Mouse (Mus musculus) right cerebral cortex, postnatal 4 days (tissue): ENCODE measurements around the gene Gm11559.
"Not testable (repeated sequence)": the region's sequence is repeated elsewhere in the genome, so short reads cannot be mapped to it uniquely, and the experiment has no call there.

Source experiments
- DNase-seq: peaks from one replicate; pipeline ENCODE4 v3.0.0-alpha.2; 2022

The Gm11559 gene

DNA sequence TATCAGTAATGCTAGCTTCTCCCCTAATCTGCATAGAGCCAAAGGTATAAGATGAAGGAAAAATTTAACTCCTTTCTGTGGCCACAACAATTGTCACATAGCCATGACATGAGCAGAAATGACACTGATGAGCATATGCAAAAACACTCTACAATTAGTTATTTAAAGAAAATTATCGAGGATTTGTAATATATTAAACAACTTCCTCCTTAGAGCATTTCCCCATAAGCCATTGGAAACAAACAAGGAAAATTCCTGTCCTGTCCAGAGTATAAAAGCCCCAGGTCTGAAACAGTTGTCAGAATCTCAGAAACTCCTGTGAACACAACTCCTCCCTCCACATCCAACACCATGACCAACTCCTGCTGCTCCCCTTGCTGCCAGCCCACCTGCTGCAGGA lies at the start of gene Gm11559:
Gene Gm11559, plus strand, starts transcription at position 301 of the 400 bp plus-strand sequence.
- DNase-seq: not testable (repeated sequence)

DNA sequence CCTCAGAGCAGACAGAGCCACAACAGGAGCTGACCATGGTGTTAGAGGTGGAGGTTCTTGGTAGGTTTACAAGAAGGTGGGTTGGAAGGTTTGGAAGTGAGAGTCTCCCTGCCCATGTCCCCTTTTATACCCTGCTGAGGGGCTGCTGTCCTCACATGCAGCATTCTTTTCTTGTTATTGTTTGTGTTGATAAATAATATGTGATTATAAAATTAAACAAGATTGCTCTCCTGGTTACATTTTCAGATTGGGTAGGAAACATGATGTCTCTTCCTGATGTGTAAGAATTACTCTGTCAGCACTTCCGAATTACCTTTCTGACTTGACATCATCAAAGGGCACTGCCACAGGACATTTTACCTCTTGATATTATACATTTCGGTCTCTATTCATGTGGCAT lies 48.7 kb upstream of the Gm11559 start, which contains the start of gene Gm11564:
Gene Gm11564, minus strand, starts transcription at position 101 of the 400 bp plus-strand sequence.
- DNase-seq: not testable (repeated sequence)

DNA sequence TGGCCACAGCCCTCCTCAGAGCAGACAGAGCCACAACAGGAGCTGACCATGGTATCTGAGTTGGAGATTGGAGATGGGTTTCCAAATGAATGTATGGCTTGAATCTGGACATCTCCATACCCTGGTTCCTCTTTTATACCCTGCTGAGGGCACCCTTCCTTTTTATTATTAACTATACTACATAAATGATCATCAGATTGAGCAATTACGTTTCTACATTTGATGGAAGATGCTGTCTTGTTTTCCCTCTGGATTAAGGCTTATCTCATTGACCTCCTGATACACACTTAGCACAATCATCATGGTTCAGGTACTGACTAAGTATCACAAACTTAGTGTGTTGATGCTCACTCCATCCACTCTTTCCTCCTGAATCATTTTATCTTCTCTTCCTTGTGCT lies 26.3 kb upstream of the Gm11559 start, which contains the start of gene 2300003K06Rik:
Gene 2300003K06Rik, minus strand, starts transcription at position 101 of the 400 bp plus-strand sequence.
- no peak for DNase-seq

DNA sequence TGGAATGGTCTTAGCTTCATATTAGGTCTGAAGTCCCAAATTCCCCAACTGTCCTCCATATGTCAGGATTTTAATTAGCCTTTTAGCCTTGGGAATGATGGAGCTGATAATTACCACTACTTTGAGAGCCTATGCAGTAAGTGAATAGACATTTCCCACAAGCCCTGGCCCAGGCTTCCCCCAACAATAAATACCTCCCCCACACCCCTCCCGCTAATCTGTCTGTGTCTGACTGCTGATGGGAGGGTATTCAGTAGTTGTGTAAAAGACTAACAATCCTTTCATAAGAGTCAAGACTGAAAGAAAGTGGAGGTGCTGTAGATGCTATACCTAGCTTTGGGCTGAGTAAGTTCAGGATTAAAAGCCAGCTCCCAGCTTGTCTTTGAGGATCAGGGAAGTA lies 22.1 kb upstream of the Gm11559 start:
- no peak for DNase-seq

DNA sequence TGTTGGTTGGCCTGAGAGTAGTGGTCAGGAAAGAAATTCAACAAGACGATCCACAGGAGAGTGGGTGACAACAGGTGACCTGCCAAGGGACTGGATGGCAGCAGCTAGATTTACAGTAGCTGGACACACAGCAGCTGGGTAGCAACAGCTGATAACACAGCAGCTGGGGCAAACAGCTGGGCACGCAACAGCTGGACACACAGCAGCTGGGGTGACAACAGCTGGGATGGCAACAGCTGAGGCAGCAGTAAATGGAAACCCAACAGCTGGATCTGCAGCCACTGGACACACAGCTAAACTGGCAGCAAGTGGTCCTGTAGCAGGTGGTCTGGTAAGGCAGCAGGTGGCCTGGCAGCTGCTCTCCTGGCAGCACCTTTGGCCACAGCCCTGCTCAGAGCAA lies 17.5 kb upstream of the Gm11559 start:
- DNase-seq: no peak

DNA sequence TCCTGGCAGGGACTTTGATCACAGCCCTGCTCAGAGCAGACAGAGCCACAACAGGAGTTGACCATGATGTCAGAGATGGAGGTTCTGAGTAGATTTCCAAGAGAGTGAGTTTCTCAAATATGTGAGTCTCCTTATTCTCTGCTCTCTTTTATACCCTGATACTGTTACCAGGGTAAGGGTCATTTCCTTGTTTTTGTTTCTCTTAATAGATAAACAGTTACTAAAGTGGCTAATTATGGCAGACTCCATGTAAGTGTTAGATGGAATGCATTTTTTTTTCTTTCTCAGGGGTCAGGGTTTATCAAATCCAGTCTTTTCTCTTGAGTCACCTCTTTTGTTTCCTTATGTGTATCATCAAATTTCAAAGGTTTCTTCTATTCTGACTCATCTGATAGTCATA lies 12.8 kb upstream of the Gm11559 start, which contains the start of gene Krtap4-16:
Gene Krtap4-16, minus strand, starts transcription at position 101 of the 400 bp plus-strand sequence.
- DNase-seq: no peak

DNA sequence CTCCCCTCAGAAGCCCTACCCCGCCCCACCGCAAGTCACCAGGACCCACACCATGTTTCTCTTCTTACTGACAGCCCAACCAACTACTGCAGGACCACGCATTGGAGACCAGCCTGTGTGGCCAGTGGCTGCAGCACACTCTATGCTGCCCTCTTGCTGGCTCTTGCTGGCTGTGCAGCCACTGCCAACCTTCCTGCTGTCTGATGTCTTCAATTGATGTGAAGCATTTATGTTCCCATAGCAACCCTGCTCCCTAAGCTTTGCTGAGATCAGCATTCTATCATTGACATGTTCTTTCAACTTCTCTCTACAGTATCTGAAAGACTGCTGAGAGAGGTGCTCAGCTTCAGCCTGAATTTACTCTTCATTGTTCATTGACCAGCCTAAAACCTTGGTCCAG lies 10.2 kb upstream of the Gm11559 start:
- DNase-seq: peak; percentile 7

DNA sequence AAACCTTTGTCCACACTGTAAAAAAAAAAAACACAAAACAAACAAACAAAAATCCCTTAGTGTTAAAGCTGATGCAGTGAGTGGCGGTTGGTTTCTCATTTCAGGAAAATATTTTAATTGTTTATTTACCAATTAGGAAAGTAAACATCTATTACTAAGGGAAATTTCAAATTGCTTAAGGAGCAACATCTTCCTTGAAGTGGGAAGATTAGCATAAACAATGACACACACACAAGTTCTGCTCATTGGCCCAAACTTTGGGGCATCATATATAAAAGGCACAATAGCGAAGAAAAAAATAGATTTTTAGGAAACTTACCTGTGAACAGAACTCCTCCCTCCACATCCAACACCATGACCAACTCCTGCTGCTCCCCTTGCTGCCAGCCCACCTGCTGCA lies 6.7 kb upstream of the Gm11559 start, which contains the start of gene Gm11568:
Gene Gm11568, plus strand, starts transcription at position 301 of the 400 bp plus-strand sequence.
- DNase-seq: no peak

DNA sequence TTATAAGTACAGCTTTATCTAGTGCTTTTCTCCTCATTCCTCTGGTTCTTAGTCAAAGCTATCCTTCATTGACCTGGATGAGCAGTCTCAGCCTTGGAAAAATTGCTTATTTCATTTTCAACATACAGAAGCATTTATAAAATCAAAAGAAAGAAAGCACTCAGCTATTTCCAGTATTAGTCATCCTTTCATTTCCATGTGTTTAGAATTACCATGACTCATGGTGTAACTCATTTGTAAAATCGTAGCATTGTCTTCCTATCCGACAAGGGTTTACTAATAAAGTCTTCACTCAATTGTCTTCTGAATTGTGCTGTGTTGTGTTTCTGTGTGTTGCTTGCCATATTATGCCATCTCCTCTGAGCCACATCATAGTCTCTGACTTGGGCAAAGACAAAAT lies 5.5 kb upstream of the Gm11559 start:
- no peak for DNase-seq

DNA sequence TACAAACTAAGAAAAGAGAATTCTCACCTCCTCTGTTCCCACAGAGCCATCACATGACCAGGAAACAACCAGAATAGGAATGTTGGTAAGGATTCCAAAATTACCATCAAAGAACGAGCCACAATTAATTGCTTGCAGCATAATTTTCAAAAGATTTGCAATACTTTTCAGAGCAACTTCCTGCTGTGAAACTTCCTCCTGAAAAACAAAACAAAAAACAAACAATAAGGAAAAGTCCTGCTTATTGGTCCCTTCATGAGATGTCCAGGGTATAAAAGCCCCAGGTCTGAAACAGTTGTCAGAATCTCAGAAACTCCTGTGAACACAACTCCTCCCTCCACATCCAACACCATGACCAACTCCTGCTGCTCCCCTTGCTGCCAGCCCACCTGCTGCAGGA lies 8.8 kb downstream of the Gm11559 start, which contains the start of gene Krtap9-1:
Gene Krtap9-1, plus strand, starts transcription at position 301 of the 400 bp plus-strand sequence.
- DNase-seq: not testable (repeated sequence)

DNA sequence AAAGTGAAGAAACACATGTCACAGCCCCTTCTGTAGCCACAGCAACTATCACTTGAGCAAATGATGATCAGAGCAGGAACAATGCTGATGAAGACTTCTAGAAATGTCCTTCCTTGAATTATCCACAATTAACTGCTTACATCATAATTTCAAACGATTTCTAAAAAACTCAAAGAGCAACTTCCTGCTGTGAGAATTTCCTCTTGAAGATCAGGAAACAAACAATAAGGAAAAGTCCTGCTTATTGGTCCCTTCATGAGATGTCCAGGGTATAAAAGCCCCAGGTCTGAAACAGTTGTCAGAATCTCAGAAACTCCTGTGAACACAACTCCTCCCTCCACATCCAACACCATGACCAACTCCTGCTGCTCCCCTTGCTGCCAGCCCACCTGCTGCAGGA lies 14.6 kb downstream of the Gm11559 start, which contains the start of gene Gm11567:
Gene Gm11567, plus strand, starts transcription at position 301 of the 400 bp plus-strand sequence.
- not testable (repeated sequence) for DNase-seq

DNA sequence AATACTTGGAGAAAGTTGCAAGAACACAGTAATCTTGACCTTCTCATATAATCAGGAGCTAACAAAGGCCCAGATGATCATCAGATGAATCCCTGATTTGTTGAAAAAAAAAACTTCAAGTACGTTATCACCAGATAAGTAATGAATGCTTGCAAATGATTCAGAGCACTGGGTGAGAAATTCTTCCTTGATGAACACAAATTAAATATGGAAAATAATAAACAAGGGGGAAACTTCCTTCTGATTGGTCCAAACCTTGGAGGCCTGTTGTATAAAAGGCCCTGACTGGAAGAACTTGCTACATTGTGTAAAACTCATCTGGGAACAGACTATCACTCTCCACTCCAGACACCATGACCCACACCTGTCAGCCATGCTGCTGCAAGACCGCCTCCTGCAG lies 43.3 kb downstream of the Gm11559 start, which contains the start of gene Krtap31-1:
Gene Krtap31-1, plus strand, starts transcription at position 301 of the 400 bp plus-strand sequence.
- no peak for DNase-seq

DNA sequence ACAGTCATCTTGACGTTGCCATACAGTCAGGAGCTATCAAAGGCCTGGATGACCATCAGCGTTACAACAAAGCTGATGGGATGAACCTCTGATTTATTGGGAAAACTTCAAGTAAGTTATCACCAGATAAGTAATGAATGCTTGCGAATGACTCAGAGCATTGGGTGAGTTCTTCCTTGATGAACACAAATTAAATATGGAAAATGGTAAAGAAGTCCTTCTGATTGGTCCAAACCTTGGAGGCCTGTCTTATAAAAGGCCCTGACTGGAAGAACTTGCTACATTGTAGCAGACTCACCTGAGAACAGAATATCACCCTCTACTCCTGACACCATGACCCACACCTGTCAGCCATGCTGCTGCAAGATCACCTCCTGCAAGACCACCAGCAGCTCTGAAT lies 50.2 kb downstream of the Gm11559 start, which contains the start of gene Gm11565:
Gene Gm11565, plus strand, starts transcription at position 301 of the 400 bp plus-strand sequence.
- DNase-seq: no peak
